Mouse (Mus musculus) duodenum, adult 2 months (tissue): ENCODE measurements around the gene Olfr593. TPM values are rescaled to one million over a fixed set of nuclear protein-coding genes. Genes with fewer than 3 reads are reported as not detected.

Source experiments
- polyA plus RNA-seq: library from polyadenylated mRNA; depleted of rRNA; stranded (reverse); fragments of >200 nt; gene quantifications from 2 replicates; pipeline ENCODE4 v1.2.3, GENCODE M21; 2012; ENCODE audit warnings: low replicate concordance; rRNA removed

Olfr593 gene
- not detected in 2 replicates for polyA plus RNA-seq

GRCm38 (mm10) chr7:103211562-103211961 is at the start of gene Olfr593:
TSS of gene Olfr593 (plus strand) at chr7:103211862.

DNA sequence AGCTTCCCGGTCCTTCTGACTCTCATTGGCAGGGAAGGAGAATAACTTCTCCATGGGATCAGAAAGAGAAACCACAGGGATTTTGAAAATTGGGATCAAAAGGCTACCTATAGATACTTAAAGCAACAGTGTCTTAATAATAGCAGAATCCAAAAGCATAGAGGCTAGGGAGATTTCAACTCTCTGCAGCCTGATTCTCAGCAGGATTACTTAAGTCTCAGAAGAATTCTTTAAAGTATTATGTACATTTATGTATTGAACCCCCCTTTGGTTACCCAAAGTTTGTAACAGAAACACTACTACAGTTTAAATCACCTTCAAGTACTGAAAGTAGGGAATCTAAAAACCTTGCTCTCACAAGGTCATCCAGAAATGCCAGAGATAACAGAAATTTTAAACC is 33.4 kb upstream of the Olfr593 start, which contains the start of gene Olfr591:
TSS of gene Olfr591 (minus strand) at position 101 of the 400 bp plus-strand sequence.

DNA sequence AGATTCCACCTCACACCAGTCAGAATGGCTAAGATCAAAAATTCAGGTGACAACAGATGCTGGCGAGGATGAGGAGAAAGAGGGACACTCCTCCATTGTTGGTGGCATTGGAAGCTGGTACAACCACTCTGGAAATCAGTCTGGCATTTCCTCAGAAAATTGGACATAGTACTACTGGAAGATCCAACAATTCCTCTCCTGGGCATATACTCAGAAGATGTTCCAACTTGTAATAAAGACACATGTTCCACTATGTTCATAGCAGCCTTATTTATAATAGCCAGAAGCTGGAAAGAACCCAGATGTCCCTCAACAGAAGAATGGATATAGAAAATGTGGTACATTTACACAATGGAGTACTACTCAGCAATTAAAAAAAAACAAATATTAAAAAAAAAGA is 27.2 kb upstream of the Olfr593 start, which contains the start of gene Olfr592:
TSS of gene Olfr592 (plus strand) at position 301 of the 400 bp plus-strand sequence.

GRCm38 (mm10) chr7:103216696-103217095 is 5.0 kb downstream of the Olfr593 start, which contains the start of gene Olfr594:
TSS of gene Olfr594 (plus strand) at chr7:103216996.

DNA sequence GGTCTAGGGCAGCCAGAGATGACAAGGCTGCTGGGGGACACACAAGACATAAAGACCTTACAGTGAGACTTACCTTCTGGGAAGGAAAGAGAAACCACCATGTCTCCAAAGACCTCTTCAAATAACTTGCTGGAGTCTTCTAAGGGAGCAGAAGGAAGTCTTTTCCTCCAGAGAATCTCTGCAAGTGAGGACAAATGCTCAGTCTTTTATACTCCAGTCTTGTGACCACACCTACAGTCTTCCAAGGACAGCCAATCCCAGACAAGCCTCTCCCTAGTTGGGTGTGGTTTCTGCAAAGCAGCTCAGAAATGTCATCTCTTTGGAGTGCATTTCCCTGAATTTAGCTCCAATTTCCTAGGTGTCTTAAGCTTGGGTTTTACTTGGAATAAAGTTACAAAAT is 40.7 kb downstream of the Olfr593 start, which contains the start of gene Usp17ld:
TSS of gene Usp17ld (minus strand) at position 101 of the 400 bp plus-strand sequence.

Other genes with a start within 250 kb of the Olfr593 start
- not detected in 2 replicates for gene Olfr576, start 249.2 kb upstream of the Olfr593 start, polyA plus RNA-seq
- not detected in 2 replicates for gene Olfr577, start 235.9 kb upstream of the Olfr593 start, polyA plus RNA-seq
- gene Olfr578, start 222.5 kb upstream of the Olfr593 start, polyA plus RNA-seq = not detected in 2 replicates
- not detected in 2 replicates for gene Olfr582, start 173.8 kb upstream of the Olfr593 start, polyA plus RNA-seq
- gene Olfr583, start 160.6 kb upstream of the Olfr593 start, polyA plus RNA-seq = not detected in 2 replicates
- not detected in 2 replicates for gene Olfr584, start 130.0 kb upstream of the Olfr593 start, polyA plus RNA-seq
- gene Olfr585, start 114.1 kb upstream of the Olfr593 start, polyA plus RNA-seq = not detected in 2 replicates
- gene Olfr586, start 86.2 kb upstream of the Olfr593 start, polyA plus RNA-seq = not detected in 2 replicates
- gene Olfr588-ps1, start 71.0 kb upstream of the Olfr593 start, polyA plus RNA-seq = not detected in 2 replicates
- not detected in 2 replicates for gene Olfr589, start 55.5 kb upstream of the Olfr593 start, polyA plus RNA-seq
- gene Olfr591, start 33.5 kb upstream of the Olfr593 start, polyA plus RNA-seq = not detected in 2 replicates
- not detected in 2 replicates for gene Olfr592, start 27.1 kb upstream of the Olfr593 start, polyA plus RNA-seq
- not detected in 2 replicates for gene Olfr594, start 5.1 kb downstream of the Olfr593 start, polyA plus RNA-seq
- gene Usp17ld, start 40.6 kb downstream of the Olfr593 start, polyA plus RNA-seq = not detected in 2 replicates
- not detected in 2 replicates for gene Olfr596, start 93.8 kb downstream of the Olfr593 start, polyA plus RNA-seq
- gene Olfr597, start 104.5 kb downstream of the Olfr593 start, polyA plus RNA-seq = not detected in 2 replicates
- gene Olfr598, start 111.7 kb downstream of the Olfr593 start, polyA plus RNA-seq = not detected in 2 replicates
- gene Olfr599, start 124.1 kb downstream of the Olfr593 start, polyA plus RNA-seq = not detected in 2 replicates
- gene Olfr600, start 137.8 kb downstream of the Olfr593 start, polyA plus RNA-seq = not detected in 2 replicates
- not detected in 2 replicates for gene Olfr601, start 150.8 kb downstream of the Olfr593 start, polyA plus RNA-seq
- not detected in 2 replicates for gene Olfr603, start 174.3 kb downstream of the Olfr593 start, polyA plus RNA-seq
- gene Usp17lc, start 203.2 kb downstream of the Olfr593 start, polyA plus RNA-seq = not detected in 2 replicates
- gene Olfr605, start 233.6 kb downstream of the Olfr593 start, polyA plus RNA-seq = not detected in 2 replicates
- gene Olfr606, start 237.2 kb downstream of the Olfr593 start, polyA plus RNA-seq = not detected in 2 replicates